Mouse (Mus musculus): ENCODE measurements around the gene Foxp1.

DNA sequence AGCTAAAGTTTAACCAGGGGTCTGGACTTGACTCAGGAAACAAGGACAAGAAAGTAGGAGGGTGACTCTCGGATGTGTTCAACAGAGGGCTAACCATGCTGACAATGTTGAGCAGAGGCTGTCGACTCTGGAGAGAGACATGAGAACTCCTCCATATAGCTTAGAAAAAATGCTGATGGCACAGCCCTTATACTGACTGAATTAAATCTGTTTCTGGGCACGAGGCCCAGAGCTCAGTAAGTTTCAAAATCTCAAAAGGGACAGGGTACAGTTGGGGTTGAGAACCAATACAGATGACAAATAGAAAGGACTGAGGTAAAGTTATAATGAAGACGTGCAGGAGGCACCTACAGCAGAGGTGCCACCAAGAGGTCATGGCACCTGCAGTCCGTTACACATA is 241.9 kb downstream of the Foxp1 start:
- TF ChIP-seq MAX (IDR thresholded peaks at IDR 0.05; ENCODE audit: low read depth): no peak
- TF ChIP-seq POLR2A (IDR thresholded peaks at IDR 0.05; ENCODE audit: insufficient read length, low read depth): no peak
- TF ChIP-seq TCF12 (IDR thresholded peaks at IDR 0.05; ENCODE audit: insufficient read depth, poor library complexity, severe bottlenecking): no peak
- no peak for TF ChIP-seq SRF (IDR thresholded peaks at IDR 0.05; ENCODE audit: control insufficient read depth, insufficient read length, low read depth)
- no peak for TF ChIP-seq CEBPB (IDR thresholded peaks at IDR 0.05; ENCODE audit: insufficient read depth, poor library complexity, severe bottlenecking)
- TF ChIP-seq E2F4 (IDR thresholded peaks at IDR 0.05; ENCODE audit: insufficient read depth): no peak
